Mouse (Mus musculus) heart, embryonic 13.5 days (tissue): ENCODE data around the gene Sergef. TPM values are rescaled to one million over a fixed set of nuclear protein-coding genes. Genes with fewer than 3 reads are reported as not detected.

Experiments
- ATAC-seq: fragments of 200-750 bp; cut with Nextera tagmentation; 2 replicates; pipeline ENCODE4 v1.8.0; 2017; ENCODE audit warnings: moderate TSS enrichment; ENCODE audit not compliant: insufficient number of reproducible peaks, low FRiP score, low TSS enrichment; ENCODE audit errors: extremely low read depth
- H3K27ac ChIP-seq: fragments of 300-500 bp; sonication (generic); replicated peaks from 2 replicates; pipeline ENCODE4 v1.5.1; 2015; ENCODE audit warnings: moderate library complexity, mild to moderate bottlenecking, inconsistent platforms
- H3K27me3 ChIP-seq: fragments of 300-500 bp; sonication (generic); replicated peaks from 2 replicates; pipeline ENCODE4 v1.6.1; 2015; ENCODE audit warnings: mild to moderate bottlenecking, inconsistent platforms
- H3K36me3 ChIP-seq: fragments of 300-500 bp; sonication (generic); 2 replicates; pipeline ENCODE4 v1.6.1; 2015; ENCODE audit warnings: mild to moderate bottlenecking, inconsistent platforms
- H3K4me1 ChIP-seq: fragments of 300-500 bp; sonication (generic); 2 replicates; pipeline ENCODE4 v1.6.1; 2015; ENCODE audit warnings: inconsistent platforms
- H3K4me2 ChIP-seq: fragments of 300-500 bp; sonication (generic); 2 replicates; pipeline ENCODE4 v1.6.1; 2015; ENCODE audit warnings: inconsistent platforms, mild to moderate bottlenecking, moderate library complexity
- H3K4me3 ChIP-seq: fragments of 300-500 bp; sonication (generic); 2 replicates; pipeline ENCODE4 v1.5.1; 2015; ENCODE audit warnings: moderate library complexity, mild to moderate bottlenecking, inconsistent platforms
- H3K9ac ChIP-seq: fragments of 300-500 bp; sonication (generic); 2 replicates; pipeline ENCODE4 v1.6.1; 2015; ENCODE audit warnings: inconsistent platforms, mild to moderate bottlenecking, moderate library complexity
- H3K9me3 ChIP-seq: fragments of 300-500 bp; sonication (generic); 2 replicates; pipeline ENCODE4 v1.6.1; 2016; ENCODE audit warnings: inconsistent platforms
- WGBS: fragments of 180-500 bp; shearing (Covaris S2); methylation state at CpG from one replicate; pipeline ENCODE4 v1.1.7; 2015; ENCODE audit warnings: mixed read lengths; 5-methylcytosine and 5-hydroxymethylcytosine counted together
- polyA plus RNA-seq: library from polyadenylated mRNA; unstranded; fragments of >200 nt; fragmentation: Nextera tagmentation; extraction: Ambion mirVana; gene quantifications from 2 replicates; pipeline ENCODE4 v1.2.1, GENCODE M21; 2015

The Sergef gene
- polyA plus RNA-seq, 1 experiment from 2014 or later = 12.2 TPM

DNA sequence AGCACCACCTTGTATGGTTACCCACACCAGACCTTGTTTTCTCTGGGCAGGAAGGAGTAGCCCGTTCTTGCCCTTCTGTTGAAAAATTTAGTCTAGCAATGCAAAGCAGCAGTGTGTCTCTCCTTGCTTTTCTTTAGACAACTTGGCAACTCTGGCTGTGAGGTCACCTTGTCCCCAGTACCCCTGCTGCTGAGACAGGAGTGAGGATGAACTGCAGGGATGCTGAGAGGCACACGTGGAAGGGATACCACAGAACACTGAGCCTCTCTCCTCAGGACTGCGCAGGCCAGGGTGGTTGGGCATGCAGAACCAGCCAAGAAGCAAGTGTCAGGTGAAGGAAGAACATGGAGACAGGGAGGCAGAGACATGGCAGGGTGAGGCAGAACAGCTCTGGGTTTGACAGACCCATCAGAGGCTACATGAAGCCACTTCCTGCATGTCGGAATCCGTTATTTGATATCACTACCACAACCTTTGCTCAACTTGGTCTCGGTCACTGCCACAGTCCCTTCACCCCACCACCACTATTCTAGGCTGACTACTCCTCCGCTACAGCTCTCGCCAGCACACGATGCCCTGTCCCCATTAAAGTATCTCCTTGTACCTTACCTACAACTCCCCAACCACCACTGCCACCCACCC is 103.0 kb downstream of the Sergef start:
- H3K36me3 ChIP-seq = no peaks in the 10 kb centered on the region
- H3K9ac ChIP-seq = no peak overlapping the region
- no peak overlapping the region for H3K4me2 ChIP-seq
- no peak for ATAC-seq
- WGBS = 73% methylated on average over 9 of the region's 9 CpGs
- no peaks in the 10 kb centered on the region for H3K9me3 ChIP-seq
- H3K4me1 ChIP-seq = peaks cover 7% of the 10 kb centered on the region
- H3K4me3 ChIP-seq = no peak overlapping the region
- no peak overlapping the region for H3K27ac ChIP-seq
- no peaks in the 10 kb centered on the region for H3K27me3 ChIP-seq

GRCm38 (mm10) chr7:46535429-46535799 is 104.2 kb downstream of the Sergef start:
- H3K4me2 ChIP-seq = no peak overlapping the region

DNA sequence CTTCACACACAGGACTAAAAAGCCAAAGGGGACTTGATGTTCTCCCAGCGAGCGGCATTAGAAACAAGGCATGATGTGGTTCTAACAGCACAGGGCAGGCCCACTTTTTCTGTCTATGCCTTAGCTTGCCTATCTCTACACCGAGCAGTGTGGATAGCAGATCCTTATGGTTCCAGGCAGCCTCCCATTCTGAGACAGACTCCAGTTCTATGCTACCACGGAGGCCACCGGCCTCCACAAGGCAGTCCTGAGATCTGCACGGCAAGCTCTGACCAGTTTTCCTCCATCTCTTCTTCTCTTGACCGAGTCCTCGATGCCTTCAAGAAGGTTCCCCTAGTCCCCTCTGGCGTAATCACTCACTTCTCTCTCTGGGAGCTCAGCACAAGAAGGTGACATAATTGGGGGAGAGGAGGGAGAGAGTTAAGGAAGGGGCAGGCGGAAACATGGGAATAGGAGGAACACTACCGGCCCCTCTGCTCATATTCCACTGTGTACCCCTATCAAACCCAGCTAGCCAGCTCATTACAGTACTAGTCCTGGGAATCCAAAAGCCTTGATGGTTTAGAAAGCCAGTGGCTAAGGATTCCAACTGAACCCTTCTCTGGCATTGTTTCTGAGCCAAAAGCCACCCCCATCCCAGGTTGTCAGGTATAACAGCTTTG is 104.7 kb downstream of the Sergef start:
- WGBS = 72% methylated on average over 11 of the region's 11 CpGs
- Histone ChIP-seq H3K4me3 (no peak overlapping the region), H3K4me2 (no peak overlapping the region), H3K36me3 (no peaks in the 10 kb centered on the region), H3K9me3 (no peaks in the 10 kb centered on the region), H3K27ac (no peak overlapping the region), H3K9ac (no peak overlapping the region), H3K27me3 (no peaks in the 10 kb centered on the region), H3K4me1 (peaks cover 7% of the 10 kb centered on the region)
- ATAC-seq = no peak

More at GRCm38 (mm10) chr7:46535429-46535799, 104.2 kb downstream of the Sergef start:
- no peaks in the 10 kb centered on the region for H3K9me3 ChIP-seq
- H3K27me3 ChIP-seq = no peaks in the 10 kb centered on the region
- H3K27ac ChIP-seq = no peak overlapping the region
- ATAC-seq = no peak
- no peak overlapping the region for H3K9ac ChIP-seq
- 29% methylated on average over 10 of the region's 10 CpGs for WGBS
- no peaks in the 10 kb centered on the region for H3K36me3 ChIP-seq
- H3K4me1 ChIP-seq = peaks cover 7% of the 10 kb centered on the region
- no peak overlapping the region for H3K4me3 ChIP-seq

DNA sequence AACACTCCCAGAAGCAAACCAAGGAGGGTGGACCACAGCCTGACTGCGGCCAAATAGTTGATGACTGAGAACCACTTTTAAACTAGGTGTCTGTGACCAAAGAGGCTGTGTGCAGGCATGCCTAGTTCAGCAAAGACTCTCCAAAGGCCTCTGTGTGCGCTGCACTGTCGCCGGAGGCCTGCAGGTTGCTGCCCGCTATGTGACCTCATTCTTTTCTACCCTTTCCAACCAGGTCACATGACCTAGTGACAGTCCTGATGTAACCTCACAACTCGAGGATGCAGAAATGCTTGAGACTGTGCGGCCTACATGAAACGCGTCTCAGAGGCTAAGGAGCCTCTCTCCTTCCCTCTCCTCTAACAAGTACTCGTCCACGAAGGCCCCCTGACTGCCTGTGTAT is 106.1 kb downstream of the Sergef start:
- Histone ChIP-seq H3K4me3 (no peak overlapping the region), H3K9me3 (no peaks in the 10 kb centered on the region), H3K27me3 (no peaks in the 10 kb centered on the region), H3K27ac (no peak overlapping the region), H3K9ac (no peak overlapping the region), H3K4me2 (no peak overlapping the region), H3K4me1 (peaks cover 7% of the 10 kb centered on the region), H3K36me3 (no peaks in the 10 kb centered on the region)
- ATAC-seq = no peak
- WGBS = 68% methylated on average over 11 of the region's 11 CpGs

GRCm38 (mm10) chr7:46531345-46531744 is 108.3 kb downstream of the Sergef start:
- no peak overlapping the region for H3K9ac ChIP-seq
- WGBS = 61% methylated on average over 5 of the region's 5 CpGs
- H3K4me3 ChIP-seq = no peak overlapping the region
- H3K27ac ChIP-seq = no peak overlapping the region
- no peak overlapping the region for H3K4me2 ChIP-seq
- no peak for ATAC-seq
- no peaks in the 10 kb centered on the region for H3K27me3 ChIP-seq
- no peaks in the 10 kb centered on the region for H3K36me3 ChIP-seq
- no peaks in the 10 kb centered on the region for H3K9me3 ChIP-seq
- H3K4me1 ChIP-seq = peaks cover 7% of the 10 kb centered on the region

DNA sequence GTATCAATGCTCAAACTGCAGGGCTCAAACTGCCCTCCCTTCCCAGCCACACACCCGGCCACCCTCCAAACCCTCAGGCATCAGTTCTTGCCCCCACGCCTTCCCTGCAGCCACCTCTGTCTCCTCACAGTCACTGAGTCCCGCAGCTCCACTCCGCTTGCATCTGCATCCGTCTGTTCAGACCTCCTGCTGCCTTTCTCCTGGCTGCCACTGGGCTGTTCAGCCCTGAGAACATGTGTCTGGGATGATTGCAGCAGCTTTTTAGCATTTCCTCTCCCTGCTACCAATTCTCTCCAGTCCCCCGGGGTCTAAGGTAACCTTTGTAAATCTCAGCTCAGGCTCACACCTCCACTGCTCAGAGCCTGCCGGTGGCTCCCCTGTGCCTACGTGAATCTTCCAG is 109.7 kb downstream of the Sergef start:
- Histone ChIP-seq H3K4me3 (no peak overlapping the region), H3K4me1 (no peaks in the 10 kb centered on the region), H3K9ac (no peak overlapping the region), H3K9me3 (no peaks in the 10 kb centered on the region), H3K27me3 (no peaks in the 10 kb centered on the region), H3K4me2 (no peak overlapping the region), H3K27ac (no peak overlapping the region), H3K36me3 (no peaks in the 10 kb centered on the region)
- no peak for ATAC-seq
- 51% methylated on average over 8 of the region's 8 CpGs for WGBS

DNA sequence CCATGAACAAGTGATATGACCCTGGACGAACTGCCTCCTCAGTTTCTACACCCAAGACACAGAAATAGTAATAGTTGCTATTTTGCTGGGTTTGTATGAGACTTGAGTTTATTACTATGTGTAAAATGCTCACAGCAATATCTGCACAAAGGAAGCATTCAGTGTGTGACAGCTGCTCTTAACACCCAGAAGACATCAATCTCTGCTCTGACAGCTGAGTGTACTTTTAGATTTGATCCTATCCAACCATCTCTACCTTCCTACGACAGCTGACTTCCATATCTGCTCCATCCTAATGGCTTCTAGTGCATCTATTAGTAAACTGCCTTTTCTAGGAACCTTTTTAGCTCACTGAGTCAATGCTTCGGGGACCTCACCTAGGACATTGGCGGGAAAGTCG is 110.3 kb downstream of the Sergef start:
- Histone ChIP-seq H3K4me2 (no peak overlapping the region), H3K9ac (no peak overlapping the region), H3K27me3 (no peaks in the 10 kb centered on the region), H3K36me3 (no peaks in the 10 kb centered on the region), H3K27ac (no peak overlapping the region), H3K9me3 (no peaks in the 10 kb centered on the region), H3K4me1 (no peaks in the 10 kb centered on the region), H3K4me3 (no peak overlapping the region)
- ATAC-seq = no peak
- WGBS = 77% methylated on average over 5 of the region's 5 CpGs

- H3K27me3 ChIP-seq = no peaks in the 10 kb centered on the region
- no peaks in the 10 kb centered on the region for H3K36me3 ChIP-seq
- ATAC-seq = no peak
- H3K9me3 ChIP-seq = no peaks in the 10 kb centered on the region
- no peak overlapping the region for H3K27ac ChIP-seq
- 40% methylated on average over 6 of the region's 6 CpGs for WGBS
- no peak overlapping the region for H3K9ac ChIP-seq
- H3K4me1 ChIP-seq = no peaks in the 10 kb centered on the region
- no peak overlapping the region for H3K4me3 ChIP-seq
- H3K4me2 ChIP-seq = no peak overlapping the region
Measured at GRCm38 (mm10) chr7:46526665-46527154, 112.9 kb downstream of the Sergef start.

DNA sequence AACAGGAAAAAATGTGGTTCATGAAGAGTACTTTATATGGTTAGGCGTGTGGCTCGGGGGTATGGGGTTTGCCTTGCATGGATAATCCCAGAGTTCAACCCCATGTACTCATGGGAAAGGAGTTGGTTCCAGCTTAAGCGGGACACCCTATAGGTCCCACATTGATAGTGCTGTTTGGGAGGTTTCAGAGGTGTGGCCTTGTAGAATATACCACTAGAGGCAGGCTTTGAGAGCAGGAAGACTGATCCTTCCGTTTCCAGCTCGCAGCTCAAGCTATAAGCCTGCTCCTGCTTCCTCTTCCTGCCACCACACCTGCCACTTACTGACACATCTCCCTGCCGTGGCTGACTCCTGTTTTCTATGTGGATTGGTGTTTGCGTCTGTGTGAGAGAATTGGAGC is 116.4 kb downstream of the Sergef start:
- Histone ChIP-seq H3K4me1 (no peaks in the 10 kb centered on the region), H3K9ac (no peak overlapping the region), H3K36me3 (no peaks in the 10 kb centered on the region), H3K27ac (no peak overlapping the region), H3K4me3 (no peak overlapping the region), H3K4me2 (no peak overlapping the region), H3K27me3 (no peaks in the 10 kb centered on the region), H3K9me3 (no peaks in the 10 kb centered on the region)
- ATAC-seq = no peak
- WGBS = 72% methylated on average over 7 of the region's 7 CpGs

- H3K36me3 ChIP-seq = no peaks in the 10 kb centered on the region
- no peak overlapping the region for H3K4me2 ChIP-seq
- no peak overlapping the region for H3K9ac ChIP-seq
- no peak for ATAC-seq
- H3K27me3 ChIP-seq = no peaks in the 10 kb centered on the region
- no peak overlapping the region for H3K27ac ChIP-seq
- no peaks in the 10 kb centered on the region for H3K9me3 ChIP-seq
- no peaks in the 10 kb centered on the region for H3K4me1 ChIP-seq
- 90% methylated on average over 17 of the region's 17 CpGs for WGBS
- no peak overlapping the region for H3K4me3 ChIP-seq
Measured at GRCm38 (mm10) chr7:46521794-46522193, 117.8 kb downstream of the Sergef start.

DNA sequence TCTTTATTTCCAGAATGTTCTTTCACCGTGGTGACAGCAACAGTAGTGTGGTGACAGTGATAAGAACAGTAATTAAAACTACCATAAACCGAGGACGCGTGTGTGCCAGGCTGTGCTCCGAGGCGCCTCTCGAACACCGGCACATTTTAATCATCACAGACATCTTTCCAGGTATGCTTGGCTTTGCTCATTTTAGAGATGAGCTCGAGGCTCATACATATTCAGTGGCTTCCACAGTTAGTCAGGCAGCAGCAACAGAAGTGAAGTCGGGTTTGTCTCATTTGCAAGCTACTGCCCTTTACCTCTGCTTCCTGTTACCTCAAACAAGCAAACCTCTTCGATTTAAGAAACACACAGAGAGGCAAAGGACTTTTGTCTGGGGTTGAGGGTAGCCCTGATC is 120.5 kb downstream of the Sergef start:
- Histone ChIP-seq H3K36me3 (no peaks in the 10 kb centered on the region), H3K27ac (no peak overlapping the region), H3K4me1 (no peaks in the 10 kb centered on the region), H3K9ac (no peak overlapping the region), H3K27me3 (no peaks in the 10 kb centered on the region), H3K4me3 (no peak overlapping the region), H3K4me2 (no peak overlapping the region), H3K9me3 (0 out of 2 replicates have a peak, but pooled peaks cover 2% of the 10 kb centered on the region)
- 73% methylated on average over 11 of the region's 11 CpGs for WGBS
- ATAC-seq = no peak

- no peak for ATAC-seq
Measured at GRCm38 (mm10) chr7:46517158-46517557, 122.4 kb downstream of the Sergef start.

More at GRCm38 (mm10) chr7:46517158-46517557, 122.4 kb downstream of the Sergef start:
- WGBS = 57% methylated on average over 5 of the region's 5 CpGs
- Histone ChIP-seq H3K27me3 (no peaks in the 10 kb centered on the region), H3K4me3 (no peak overlapping the region), H3K9ac (no peak overlapping the region), H3K4me2 (no peak overlapping the region), H3K36me3 (no peaks in the 10 kb centered on the region), H3K9me3 (0 out of 2 replicates have a peak, but pooled peaks cover 2% of the 10 kb centered on the region), H3K4me1 (no peaks in the 10 kb centered on the region), H3K27ac (no peak overlapping the region)
